Comparison of ENCODE assay signal across 11 mouse cellular contexts in the genomic region with DNA sequence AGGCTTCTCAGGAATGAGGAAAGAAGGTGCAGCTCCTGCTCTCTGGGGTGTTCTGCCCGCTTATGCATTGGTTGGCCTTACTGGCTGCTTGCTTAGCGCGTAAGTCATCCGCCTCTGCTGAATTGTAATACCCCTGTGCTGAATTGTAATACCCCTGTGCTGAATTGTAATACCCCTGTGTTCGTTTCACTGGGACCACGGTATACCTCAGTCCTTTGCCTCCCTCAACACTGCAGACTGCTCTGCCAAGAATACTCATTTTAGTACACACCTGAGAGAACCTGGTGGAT. TPM values are rescaled to one million over a fixed set of nuclear protein-coding genes. Genes with fewer than 3 reads are reported as not detected.
A peak's percentile ranks its signal among the peaks of the same experiment; 100 is the strongest.
DNase-seq lines count a peak whose midpoint lies in the region; ATAC-seq and TF ChIP-seq lines count a peak whose summit lies in the region.
"Had no signal": no experiment of that assay in that cellular context is flagged by ENCODE, and none has a peak within 500 bp of the region (broad histone marks: within the 10 kb centered on the region; RNA-seq: fewer than 3 reads in every experiment).

No protein-coding gene starts in this region.

- peak overlapping the region in 1 of 2 experiments; percentile 77; a peak in 2 of 4 replicates for H3K4me3 ChIP-seq in heart, embryonic 14.5 days (ENCODE audit: control insufficient read depth in 1 of 2, insufficient read depth in 1 of 2, low read depth in 1 of 2, low read length in 2 of 2)
- no peak overlapping the region for H3K4me3 ChIP-seq in stomach, embryonic 16.5 days (replicated peaks; ENCODE audit: low read length)
- no peak overlapping the region for H3K4me3 ChIP-seq in stomach, postnatal 0 days (ENCODE audit: low read depth, low read length)
- H3K4me3 ChIP-seq in kidney, embryonic 15.5 days (replicated peaks): 0 out of 2 replicates have a peak overlapping the region, but pooled peaks have one; percentile 9
- H3K4me3 ChIP-seq in olfactory bulb, adult 2 months (ENCODE audit: insufficient read depth, low read depth, low read length): no peak overlapping the region

- WGBS in heart, embryonic 14.5 days: 79% methylated on average over 6 of the region's 6 CpGs
- 83% methylated on average over 6 of the region's 6 CpGs for WGBS in stomach, embryonic 16.5 days
- WGBS in stomach, postnatal 0 days: 85% methylated on average over 6 of the region's 6 CpGs
- 81% methylated on average over 6 of the region's 6 CpGs for WGBS in kidney, embryonic 15.5 days
- 55% methylated on average over 6 of the region's 6 CpGs for WGBS in olfactory bulb, adult 2 months

- intact Hi-C loops in heart, postnatal 14 days (cut with DNase I): no loop called here

- H3K27ac ChIP-seq in heart, embryonic 14.5 days (replicated peaks in 1 of 2; ENCODE audit: control insufficient read depth in 1 of 2, insufficient read depth in 1 of 2, low read depth in 2 of 2, low read length in 2 of 2): peak overlapping the region in 1 of 2 experiments; percentile 99; a peak in 2 of 4 replicates
- no peak overlapping the region for H3K27ac ChIP-seq in stomach, embryonic 16.5 days (ENCODE audit: low read length)
- H3K27ac ChIP-seq in stomach, postnatal 0 days (replicated peaks): no peak overlapping the region
- H3K27ac ChIP-seq in kidney, embryonic 15.5 days: peak overlapping the region; percentile 98
- peak overlapping the region; percentile 97 for H3K27ac ChIP-seq in olfactory bulb, adult 2 months (ENCODE audit: insufficient read depth, low read depth, low read length)

- TF ChIP-seq EP300 in stomach, postnatal 0 days (optimal IDR thresholded peaks at IDR 0.05): no peak

- no peak for TF ChIP-seq POLR2A in olfactory bulb, adult 2 months (IDR thresholded peaks at IDR 0.05; ENCODE audit: insufficient read depth, low read depth, low read length)

- ATAC-seq in heart, embryonic 14.5 days (ENCODE audit: insufficient number of reproducible peaks, insufficient read depth, low FRiP score, low read depth): no peak
- ATAC-seq in stomach, embryonic 16.5 days (ENCODE audit: insufficient read depth, low FRiP score): no peak
- no peak for ATAC-seq in stomach, postnatal 0 days (ENCODE audit: low FRiP score, low TSS enrichment)
- ATAC-seq in kidney, embryonic 15.5 days (replicated peaks; ENCODE audit: low FRiP score): no peak
- ATAC-seq: activated CD4-positive, CD25-positive, alpha-beta regulatory T cell, adult 4 months had no signal

- no peaks in the 10 kb centered on the region for H3K36me3 ChIP-seq in heart, embryonic 14.5 days (ENCODE audit: control insufficient read depth, insufficient read depth, low read length)
- H3K36me3 ChIP-seq in stomach, embryonic 16.5 days (ENCODE audit: control insufficient read depth, insufficient read depth, low read length): no peaks in the 10 kb centered on the region
- no peaks in the 10 kb centered on the region for H3K36me3 ChIP-seq in stomach, postnatal 0 days (ENCODE audit: control insufficient read depth, insufficient read depth, low read length)
- H3K36me3 ChIP-seq in kidney, embryonic 15.5 days: no peaks in the 10 kb centered on the region

- peak overlapping the region; percentile 82 for H3K4me2 ChIP-seq in heart, embryonic 14.5 days (ENCODE audit: low read length)
- peak overlapping the region; percentile 53; the same call in 1 of the 2 replicates for H3K4me2 ChIP-seq in stomach, embryonic 16.5 days (ENCODE audit: low read depth, low read length)
- H3K4me2 ChIP-seq in stomach, postnatal 0 days (replicated peaks; ENCODE audit: low read depth): no peak overlapping the region
- H3K4me2 ChIP-seq in kidney, embryonic 15.5 days: peak overlapping the region; percentile 71

- H3K9me3 ChIP-seq in heart, embryonic 14.5 days (ENCODE audit: control insufficient read depth, low read length): no peaks in the 10 kb centered on the region
- H3K9me3 ChIP-seq in stomach, embryonic 16.5 days (replicated peaks; ENCODE audit: control insufficient read depth, low read length): no peaks in the 10 kb centered on the region
- no peaks in the 10 kb centered on the region for H3K9me3 ChIP-seq in stomach, postnatal 0 days (ENCODE audit: control insufficient read depth, low read length)
- no peaks in the 10 kb centered on the region for H3K9me3 ChIP-seq in kidney, embryonic 15.5 days (replicated peaks)

- DNase-seq in heart, postnatal 14 days: no peak
- no peak for DNase-seq in stomach, postnatal 0 days (ENCODE audit: low spot score)
- no peak for DNase-seq in ovary, postnatal 10 days (ENCODE audit: low spot score)
- no peak for DNase-seq in urinary bladder, postnatal 25 days (ENCODE audit: low spot score)
- DNase-seq: layer of hippocampus, adult 9-11 months; liver had no signal

- TF ChIP-seq CTCF in stomach, postnatal 0 days (IDR thresholded peaks at IDR 0.05; ENCODE audit: low read depth): no peak
- TF ChIP-seq CTCF in olfactory bulb, adult 2 months (IDR thresholded peaks at IDR 0.05; ENCODE audit: insufficient read depth, low read depth, low read length): no peak

- H3K9ac ChIP-seq in heart, embryonic 14.5 days (ENCODE audit: low read length): peak overlapping the region; percentile 90; the same call in 1 of the 2 replicates
- no peak overlapping the region for H3K9ac ChIP-seq in stomach, embryonic 16.5 days (ENCODE audit: low read length)
- no peak overlapping the region for H3K9ac ChIP-seq in stomach, postnatal 0 days (ENCODE audit: low read length)
- H3K9ac ChIP-seq in kidney, embryonic 15.5 days: no peak overlapping the region

- H3K4me1 ChIP-seq in heart, embryonic 14.5 days (ENCODE audit: control insufficient read depth in 2 of 2, insufficient read depth in 2 of 2, low read length in 2 of 2): peaks cover 19 to 33% of the 10 kb centered on the region in 2 experiments
- peaks cover 7% of the 10 kb centered on the region; the same call in 1 of the 2 replicates for H3K4me1 ChIP-seq in stomach, embryonic 16.5 days (ENCODE audit: control insufficient read depth, insufficient read depth, low read length)
- H3K4me1 ChIP-seq in stomach, postnatal 0 days (replicated peaks; ENCODE audit: control insufficient read depth, insufficient read depth): 0 out of 2 replicates have a peak, but pooled peaks cover 4% of the 10 kb centered on the region
- peaks cover 22% of the 10 kb centered on the region for H3K4me1 ChIP-seq in kidney, embryonic 15.5 days
- H3K4me1 ChIP-seq in olfactory bulb, adult 2 months (ENCODE audit: control insufficient read depth, insufficient read depth, low read length): peaks cover 10% of the 10 kb centered on the region

- no peaks in the 10 kb centered on the region for H3K27me3 ChIP-seq in heart, embryonic 14.5 days (ENCODE audit: control insufficient read depth, insufficient read depth, low read length)
- H3K27me3 ChIP-seq in stomach, embryonic 16.5 days (ENCODE audit: control insufficient read depth, insufficient read depth, low read length): no peaks in the 10 kb centered on the region
- H3K27me3 ChIP-seq in stomach, postnatal 0 days (ENCODE audit: control insufficient read depth, insufficient read depth, low read length): no peaks in the 10 kb centered on the region
- no peaks in the 10 kb centered on the region for H3K27me3 ChIP-seq in kidney, embryonic 15.5 days

RNA-seq across cellular contexts. Expression of gene Oxct1, which starts 2.2 kb away (rescaled TPM):
- 317 and 327 TPM in 2 replicates for polyA plus RNA-seq in heart, embryonic 14.5 days (2014; fragmentation: Nextera tagmentation; extraction: Ambion mirVana)
- total RNA-seq in heart, postnatal 14 days (2021): 100 to 1,000 TPM; 531 to 576 TPM
- polyA plus RNA-seq in stomach, embryonic 16.5 days (2015; fragmentation: Nextera tagmentation; extraction: Ambion mirVana): 232 and 251 TPM in 2 replicates
- 128 and 131 TPM in 2 replicates for polyA plus RNA-seq in stomach, postnatal 0 days (2015; fragmentation: Nextera tagmentation; extraction: Ambion mirVana)
- polyA plus RNA-seq in kidney, embryonic 15.5 days (2015; fragmentation: Nextera tagmentation; extraction: Ambion mirVana): 296 and 323 TPM in 2 replicates
- polyA plus RNA-seq in olfactory bulb, adult 2 months (2012; ENCODE audit: insufficient read depth, insufficient read length, low replicate concordance, missing spikeins): 209 TPM in 1 of 2 replicates, not detected in the other

RNA-seq across cellular contexts. Expression of gene AW549877, which starts 32.8 kb away (rescaled TPM):
- 31.6 and 32.5 TPM in 2 replicates for polyA plus RNA-seq in heart, embryonic 14.5 days (2014; fragmentation: Nextera tagmentation; extraction: Ambion mirVana)
- 10 to 100 TPM; 24.5 to 26.5 TPM for total RNA-seq in heart, postnatal 14 days (2021)
- polyA plus RNA-seq in stomach, embryonic 16.5 days (2015; fragmentation: Nextera tagmentation; extraction: Ambion mirVana): 38.7 and 39.3 TPM in 2 replicates
- polyA plus RNA-seq in stomach, postnatal 0 days (2015; fragmentation: Nextera tagmentation; extraction: Ambion mirVana): 10.9 and 11.5 TPM in 2 replicates
- polyA plus RNA-seq in kidney, embryonic 15.5 days (2015; fragmentation: Nextera tagmentation; extraction: Ambion mirVana): 37.0 and 38.6 TPM in 2 replicates
- polyA plus RNA-seq in olfactory bulb, adult 2 months (2012; ENCODE audit: insufficient read depth, insufficient read length, low replicate concordance, missing spikeins): not detected in 2 replicates

RNA-seq across cellular contexts. Expression of gene Fbxo4, which starts 49.0 kb away (rescaled TPM):
- 13.8 and 15.2 TPM in 2 replicates for polyA plus RNA-seq in heart, embryonic 14.5 days (2014; fragmentation: Nextera tagmentation; extraction: Ambion mirVana)
- 1 to 10 TPM; 8.6 to 9.7 TPM for total RNA-seq in heart, postnatal 14 days (2021)
- 11.7 and 12.5 TPM in 2 replicates for polyA plus RNA-seq in stomach, embryonic 16.5 days (2015; fragmentation: Nextera tagmentation; extraction: Ambion mirVana)
- 17.3 and 19.0 TPM in 2 replicates for polyA plus RNA-seq in stomach, postnatal 0 days (2015; fragmentation: Nextera tagmentation; extraction: Ambion mirVana)
- 10.9 and 11.7 TPM in 2 replicates for polyA plus RNA-seq in kidney, embryonic 15.5 days (2015; fragmentation: Nextera tagmentation; extraction: Ambion mirVana)
- polyA plus RNA-seq in olfactory bulb, adult 2 months (2012; ENCODE audit: insufficient read depth, insufficient read length, low replicate concordance, missing spikeins): not detected in 2 replicates

Comparison
In these comparisons a context has a peak if more than half of its experiments do, and no peak if none do; other contexts are left out.
1. H3K27ac ChIP-seq: peak in kidney, embryonic 15.5 days (single experiment) and olfactory bulb, adult 2 months (single experiment); none in stomach, embryonic 16.5 days (single experiment) and stomach, postnatal 0 days (single experiment).
2. RNA of gene Fbxo4, which starts 49.0 kb away (polyA plus RNA-seq): 17.3 to 19.0 TPM in stomach, postnatal 0 days, 13.8 to 15.2 TPM in heart, embryonic 14.5 days, 11.7 to 12.5 TPM in stomach, embryonic 16.5 days and 10.9 to 11.7 TPM in kidney, embryonic 15.5 days; not detected in olfactory bulb, adult 2 months; every median in the first group is over 10 times any median in the second.